Mouse (Mus musculus) T-helper 17 cell (primary cell): Measurements from ENCODE around the gene Cmtm4.

ENCODE experiments used
- in situ Hi-C, 2 experiments: fragments of 300-600 bp; cut with MboI, MseI; formaldehyde crosslinking; loops; 1 replicate in 1 of 2; 2 replicates in 1 of 2; pipeline ENCODE4 v1.15.1; 2025; ENCODE audit warnings: high pct_unique_total_duplicates in 2 of 2

Cmtm4 gene

GRCm38 (mm10) chr8:104411972-104412371 lies 16.4 kb upstream of the Cmtm4 start:
- in situ Hi-C loops, result no loop called here

GRCm38 (mm10) chr8:104411468-104411867 lies 15.9 kb upstream of the Cmtm4 start:
- in situ Hi-C loops, result no loop called here

GRCm38 (mm10) chr8:104410628-104411273 lies 15.1 kb upstream of the Cmtm4 start:
- in situ Hi-C loops, result no loop called here

- in situ Hi-C loops, result loop anchor here in 1 of 2 experiments (5.0 kb wide), 1 partner anchor 56 kb away; no protein-coding TSS in a partner anchor
Observed at GRCm38 (mm10) chr8:104408328-104409110, 12.9 kb upstream of the Cmtm4 start.

GRCm38 (mm10) chr8:104406340-104407128 lies 10.9 kb upstream of the Cmtm4 start:
- in situ Hi-C loops, result loop anchor here in 1 of 2 experiments (5.0 kb wide), 1 partner anchor 54 kb away; no protein-coding TSS in a partner anchor

GRCm38 (mm10) chr8:104405430-104406187 lies 10.0 kb upstream of the Cmtm4 start:
- in situ Hi-C loops, result loop anchor here in 1 of 2 experiments (5.0 kb wide), 1 partner anchor 53 kb away; no protein-coding TSS in a partner anchor

GRCm38 (mm10) chr8:104403596-104403995 lies 8.0 kb upstream of the Cmtm4 start:
- in situ Hi-C loops, result no loop called here

GRCm38 (mm10) chr8:104394801-104395702 lies 555 bp downstream of the Cmtm4 start:
- in situ Hi-C loops, result loop anchor here in 1 of 2 experiments (5.0 kb wide), 1 partner anchor 43 kb away; no protein-coding TSS in a partner anchor

GRCm38 (mm10) chr8:104393767-104394166 lies 1.8 kb downstream of the Cmtm4 start:
- in situ Hi-C loops, result loop anchor here in 1 of 2 experiments (5.0 kb wide), 1 partner anchor 41 kb away; no protein-coding TSS in a partner anchor

- in situ Hi-C loops, result loop anchor here in 1 of 2 experiments (5.0 kb wide), 1 partner anchor 41 kb away; no protein-coding TSS in a partner anchor
Observed at GRCm38 (mm10) chr8:104393139-104393538, 2.5 kb downstream of the Cmtm4 start.

- in situ Hi-C loops, result loop anchor here in 1 of 2 experiments (5.0 kb wide), 1 partner anchor 38 kb away; no protein-coding TSS in a partner anchor
Observed at GRCm38 (mm10) chr8:104390245-104390644, 5.4 kb downstream of the Cmtm4 start.

- in situ Hi-C loops, result no loop called here
Observed at GRCm38 (mm10) chr8:104387980-104388379, 7.6 kb downstream of the Cmtm4 start.

- in situ Hi-C loops, result no loop called here
Observed at GRCm38 (mm10) chr8:104387501-104387900, 8.1 kb downstream of the Cmtm4 start.

GRCm38 (mm10) chr8:104386693-104387092 lies 8.9 kb downstream of the Cmtm4 start:
- in situ Hi-C loops, result no loop called here

- in situ Hi-C loops, result no loop called here
Observed at GRCm38 (mm10) chr8:104383977-104384376, 11.6 kb downstream of the Cmtm4 start.

GRCm38 (mm10) chr8:104383296-104383695 lies 12.3 kb downstream of the Cmtm4 start:
- in situ Hi-C loops, result no loop called here

- in situ Hi-C loops, result no loop called here
Observed at GRCm38 (mm10) chr8:104380961-104381411, 14.6 kb downstream of the Cmtm4 start.

- in situ Hi-C loops, result no loop called here
Observed at GRCm38 (mm10) chr8:104380269-104380668, 15.3 kb downstream of the Cmtm4 start.

- in situ Hi-C loops, result no loop called here
Observed at GRCm38 (mm10) chr8:104379301-104379836, 16.2 kb downstream of the Cmtm4 start.
